In genomic region chr14:26669292-26670073, GRCm38 (mm10) we compare ENCODE assay signal across 7 mouse cellular contexts. TPM values are rescaled to one million over a fixed set of nuclear protein-coding genes. Genes with fewer than 3 reads are reported as not detected.
DNase-seq lines count a peak whose midpoint lies in the region; ATAC-seq lines count a peak whose summit lies in the region.

Gene Pde12 (minus strand): TSS chr14:26669883.

- under 1% methylated on average over 70 of the region's 70 CpGs for WGBS in embryonic facial prominence, embryonic 11.5 days
- under 1% methylated on average over 70 of the region's 70 CpGs for WGBS in limb, embryonic 10.5 days
- under 1% methylated on average over 70 of the region's 70 CpGs for WGBS in midbrain, embryonic 13.5 days

- no peaks in the 10 kb centered on the region for H3K4me1 ChIP-seq in embryonic facial prominence, embryonic 11.5 days (ENCODE audit: control insufficient read depth, insufficient read depth, low read length)
- peaks cover 23% of the 10 kb centered on the region for H3K4me1 ChIP-seq in limb, embryonic 10.5 days
- H3K4me1 ChIP-seq in midbrain, embryonic 13.5 days (replicated peaks) = peaks cover 38% of the 10 kb centered on the region

- H3K9me3 ChIP-seq in embryonic facial prominence, embryonic 11.5 days (replicated peaks; ENCODE audit: control insufficient read depth, low read length) = no peaks in the 10 kb centered on the region
- no peaks in the 10 kb centered on the region for H3K9me3 ChIP-seq in limb, embryonic 10.5 days (replicated peaks)
- no peaks in the 10 kb centered on the region for H3K9me3 ChIP-seq in midbrain, embryonic 13.5 days

- H3K36me3 ChIP-seq in embryonic facial prominence, embryonic 11.5 days (replicated peaks; ENCODE audit: control insufficient read depth, insufficient read depth, low read depth, low read length) = peaks cover 3% of the 10 kb centered on the region; the same call in 1 of the 2 replicates
- peaks cover 21% of the 10 kb centered on the region for H3K36me3 ChIP-seq in limb, embryonic 10.5 days
- peaks cover 13% of the 10 kb centered on the region for H3K36me3 ChIP-seq in midbrain, embryonic 13.5 days

- H3K4me3 ChIP-seq in embryonic facial prominence, embryonic 11.5 days (ENCODE audit: low read depth, low read length) = peak within 1 kb of the TSS; percentile 85
- peak within 1 kb of the TSS; percentile 97 for H3K4me3 ChIP-seq in limb, embryonic 10.5 days
- H3K4me3 ChIP-seq in midbrain, embryonic 13.5 days (replicated peaks) = peak within 1 kb of the TSS; percentile 98

- DNase-seq in adrenal gland, postnatal 14 days = peak; percentile 90
- peak; percentile 94 for DNase-seq in embryonic facial prominence, embryonic 11.5 days (ENCODE audit: low spot score)
- peak; percentile 91 for DNase-seq in kidney, adult 11 months
- peak; percentile 91 for DNase-seq in limb, embryonic 10.5 days (ENCODE audit: low spot score)
- peak; percentile 80 for DNase-seq in spleen, adult 12 weeks (ENCODE audit: low spot score)

- peak within 1 kb of the TSS; percentile 80 for H3K27ac ChIP-seq in embryonic facial prominence, embryonic 11.5 days (replicated peaks; ENCODE audit: low read depth, low read length)
- peak within 1 kb of the TSS; percentile 97 for H3K27ac ChIP-seq in limb, embryonic 10.5 days
- peak within 1 kb of the TSS; percentile 85 for H3K27ac ChIP-seq in midbrain, embryonic 13.5 days

- H3K4me2 ChIP-seq in embryonic facial prominence, embryonic 11.5 days (ENCODE audit: low read depth, low read length) = peak within 1 kb of the TSS; percentile 94
- H3K4me2 ChIP-seq in midbrain, embryonic 13.5 days (replicated peaks) = peak within 1 kb of the TSS; percentile 100

- H3K9ac ChIP-seq in embryonic facial prominence, embryonic 11.5 days (replicated peaks; ENCODE audit: low read length) = peak within 1 kb of the TSS; percentile 81
- H3K9ac ChIP-seq in midbrain, embryonic 13.5 days (replicated peaks) = peak within 1 kb of the TSS; percentile 93

- H3K27me3 ChIP-seq in embryonic facial prominence, embryonic 11.5 days (ENCODE audit: control insufficient read depth, insufficient read depth, low read length) = no peaks in the 10 kb centered on the region
- H3K27me3 ChIP-seq in limb, embryonic 10.5 days (ENCODE audit: low read depth, poor library complexity, severe bottlenecking) = no peaks in the 10 kb centered on the region
- H3K27me3 ChIP-seq in midbrain, embryonic 13.5 days = no peaks in the 10 kb centered on the region

- peak; percentile 89 for ATAC-seq in embryonic facial prominence, embryonic 11.5 days (replicated peaks; ENCODE audit: insufficient number of reproducible peaks, low FRiP score, low TSS enrichment, low read depth)
- peak; percentile 79 for ATAC-seq in granulocyte monocyte progenitor cell, adult 5-6 weeks (replicated peaks; ENCODE audit: poor library complexity, severe bottlenecking)
- peak; percentile 94 for ATAC-seq in midbrain, embryonic 13.5 days

RNA-seq across cellular contexts. Expression of gene Pde12, which starts in this region (rescaled TPM):
- 9.0 and 10.1 TPM in 2 replicates for total RNA-seq in adrenal gland, postnatal 14 days (2021)
- 12.4 and 13.4 TPM in 2 replicates for polyA plus RNA-seq in embryonic facial prominence, embryonic 11.5 days (2014; fragmentation: Nextera tagmentation; extraction: Ambion mirVana)
- 10.3 and 12.2 TPM in 2 replicates for total RNA-seq in granulocyte monocyte progenitor cell, adult 5-6 weeks (2014; fragmentation: Nextera tagmentation)
- total RNA-seq in granulocyte monocyte progenitor cell, adult 5-6 weeks (2017) = 12.4 and 14.5 TPM in 2 replicates
- polyA plus RNA-seq in limb, embryonic 10.5 days (2016; fragmentation: Nextera tagmentation; extraction: Ambion mirVana) = 12.6 and 12.9 TPM in 2 replicates
- polyA plus RNA-seq in midbrain, embryonic 13.5 days (2015; fragmentation: Nextera tagmentation; extraction: Ambion mirVana) = 12.6 and 12.8 TPM in 2 replicates

Comparison
In these comparisons a context has a peak if more than half of its experiments do, and no peak if none do; other contexts are left out.
1. Peak in every context shown above with its lines: DNase-seq, ATAC-seq, H3K4me3 ChIP-seq and H3K27ac ChIP-seq.